Mouse (Mus musculus) spleen, adult 2 months (tissue): Measurements from ENCODE around the gene Padi2.

ENCODE experiments used
- CTCF ChIP-seq: fragments of 200-500 bp; IDR thresholded peaks from 2 replicates; pipeline ENCODE4 v1.5.1; 2011; ENCODE audit warnings: mild to moderate bottlenecking, inconsistent platforms; ENCODE audit not compliant: insufficient read depth, insufficient read length, insufficient replicate concordance; ENCODE audit errors: extremely low read depth
- POLR2A ChIP-seq: fragments of 200-500 bp; IDR thresholded peaks from 2 replicates; pipeline ENCODE4 v1.6.1; 2011; ENCODE audit warnings: low read depth, low read length, inconsistent platforms

DNA sequence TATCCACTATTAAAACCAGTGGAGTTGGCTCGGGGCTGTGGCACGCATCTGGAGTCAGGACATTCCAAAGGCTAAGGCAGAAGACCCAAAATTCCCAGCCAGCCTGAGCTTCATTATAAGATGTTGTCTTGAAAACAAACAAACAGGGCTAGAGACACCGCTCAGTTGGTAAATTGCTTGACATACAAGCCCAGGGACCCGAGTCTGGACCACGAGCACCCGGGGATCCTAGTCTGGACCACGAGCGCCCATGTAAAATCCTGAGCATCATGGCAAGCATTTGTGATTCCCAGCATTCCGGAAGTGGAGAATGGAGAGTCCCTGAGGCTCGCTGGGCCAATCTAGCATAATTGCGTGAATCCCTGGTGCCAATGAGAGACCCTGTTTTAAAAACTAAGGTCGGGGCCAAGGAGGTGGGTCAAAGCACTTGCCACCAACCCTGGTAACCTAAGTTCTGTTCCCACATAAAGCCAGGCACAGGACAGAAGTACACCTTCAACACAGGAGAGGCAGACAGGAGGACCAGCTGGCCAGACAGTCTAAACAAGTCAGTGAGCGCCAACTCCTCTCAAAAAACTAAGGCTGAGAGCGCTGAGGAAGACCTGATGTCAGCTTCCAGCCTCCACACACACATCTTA, 14.5 kb upstream of the Padi2 start:
- TF ChIP-seq POLR2A (no peak), CTCF (no peak)
